Mouse (Mus musculus) hematopoietic multipotent progenitor cell, adult 10-12 weeks (in vitro differentiated cells): ENCODE data around the gene Gria2. TPM values are rescaled to one million over a fixed set of nuclear protein-coding genes. Genes with fewer than 3 reads are reported as not detected.

Experiments used
- polyA plus RNA-seq: library from polyadenylated mRNA; stranded (reverse); fragments of >175 nt; gene quantifications from 2 replicates; pipeline ENCODE4 v1.2.3, GENCODE M21; 2012; ENCODE audit warnings: low replicate concordance

The Gria2 gene
- polyA plus RNA-seq: 0.01 TPM in 1 of 2 replicates, not detected in the other

GRCm38 (mm10) chr3:80802596-80803081, at the start of gene Gria2:
Gene Gria2 (minus strand): TSS chr3:80802835.

Other genes starting within 250 kb of the Gria2 start
- gene Glrb, start 110.8 kb upstream of the Gria2 start, polyA plus RNA-seq: not detected in 2 replicates
- gene Pdgfc, start 233.6 kb upstream of the Gria2 start, polyA plus RNA-seq: 2.0 and 2.6 TPM in 2 replicates